Mouse (Mus musculus): ENCODE measurements around the gene Rpsa. TPM values are rescaled to one million over a fixed set of nuclear protein-coding genes. Genes with fewer than 3 reads are reported as not detected.
"Not testable (repeated sequence)": the region's sequence is repeated elsewhere in the genome, so short reads cannot be mapped to it uniquely, and the experiment has no call there.

Gene Rpsa
- total RNA-seq, 2 experiments from 2014 or later: 395 to 503 TPM

GRCm38 (mm10) chr9:120093701-120094100, 33.8 kb upstream of the Rpsa start:
- no peak for DNase-seq
- TF ChIP-seq CTCF (IDR thresholded peaks at IDR 0.05): no peak
- intact Hi-C loops (cut with DNase I): no loop called here

GRCm38 (mm10) chr9:120095886-120096285, 31.6 kb upstream of the Rpsa start:
- TF ChIP-seq CTCF (IDR thresholded peaks at IDR 0.05): no peak
- H3K27ac ChIP-seq: no peak overlapping the region
- DNase-seq: no peak
- H3K4me3 ChIP-seq: no peak overlapping the region
- intact Hi-C loops (cut with DNase I): no loop called here

More at GRCm38 (mm10) chr9:120093701-120094100, 33.8 kb upstream of the Rpsa start:
- H3K27ac ChIP-seq: no peak overlapping the region
- H3K4me3 ChIP-seq: no peak overlapping the region

GRCm38 (mm10) chr9:120098682-120099081, 28.8 kb upstream of the Rpsa start:
- H3K27ac ChIP-seq: no peak overlapping the region
- H3K4me3 ChIP-seq: no peak overlapping the region
- DNase-seq: peak; percentile 65
- TF ChIP-seq CTCF (IDR thresholded peaks at IDR 0.05): peak; percentile 87
- intact Hi-C loops (cut with DNase I): loop anchor here (1.0 kb wide), 1 partner anchor 71 kb away; no protein-coding TSS in a partner anchor

GRCm38 (mm10) chr9:120099304-120099703, 28.2 kb upstream of the Rpsa start:
- intact Hi-C loops (cut with DNase I): no loop called here
- H3K27ac ChIP-seq: no peak overlapping the region
- no peak overlapping the region for H3K4me3 ChIP-seq
- no peak for TF ChIP-seq CTCF (IDR thresholded peaks at IDR 0.05)
- DNase-seq: no peak

GRCm38 (mm10) chr9:120101165-120101564, 26.3 kb upstream of the Rpsa start:
- no peak for TF ChIP-seq CTCF (IDR thresholded peaks at IDR 0.05)
- H3K27ac ChIP-seq: no peak overlapping the region
- intact Hi-C loops (cut with DNase I): no loop called here
- DNase-seq: no peak
- no peak overlapping the region for H3K4me3 ChIP-seq

GRCm38 (mm10) chr9:120108953-120109352, 18.5 kb upstream of the Rpsa start:
- H3K27ac ChIP-seq; H3K4me3 ChIP-seq; DNase-seq; intact Hi-C loops (cut with DNase I): not testable (repeated sequence)

- peak within 1 kb of the TSS; percentile 77 for H3K4me3 ChIP-seq
- peak; percentile 98 for DNase-seq
- peak within 1 kb of the TSS; percentile 99 for H3K27ac ChIP-seq
- TF ChIP-seq CTCF (IDR thresholded peaks at IDR 0.05): peak; percentile 86
- intact Hi-C loops (cut with DNase I): loop anchor here (1.0 kb wide), 1 partner anchor 17 kb away; the partner anchor contains the start of gene Rpsa
Observed at GRCm38 (mm10) chr9:120110211-120111018, 17.1 kb upstream of the Rpsa start, which contains the start of gene Slc25a38. Gene Slc25a38 (plus strand): TSS chr9:120110374.

- Histone ChIP-seq H3K4me3 (peak overlapping the region; percentile 77), H3K27ac (peak overlapping the region; percentile 99)
- intact Hi-C loops (cut with DNase I): no loop called here
- no peak for DNase-seq
- no peak for TF ChIP-seq CTCF (IDR thresholded peaks at IDR 0.05)
Observed at GRCm38 (mm10) chr9:120111156-120111945, 16.1 kb upstream of the Rpsa start.

- H3K27ac ChIP-seq: no peak overlapping the region
- intact Hi-C loops (cut with DNase I): no loop called here
- H3K4me3 ChIP-seq: no peak overlapping the region
- no peak for DNase-seq
- TF ChIP-seq CTCF (IDR thresholded peaks at IDR 0.05): no peak
Observed at GRCm38 (mm10) chr9:120112472-120112871, 15.0 kb upstream of the Rpsa start.

GRCm38 (mm10) chr9:120113456-120113855, 14.0 kb upstream of the Rpsa start:
- DNase-seq: no peak
- H3K4me3 ChIP-seq: no peak overlapping the region
- TF ChIP-seq CTCF (IDR thresholded peaks at IDR 0.05): no peak
- intact Hi-C loops (cut with DNase I): no loop called here
- H3K27ac ChIP-seq: no peak overlapping the region

GRCm38 (mm10) chr9:120114051-120114788, 13.3 kb upstream of the Rpsa start:
- no peak overlapping the region for H3K27ac ChIP-seq
- H3K4me3 ChIP-seq: no peak overlapping the region
- intact Hi-C loops (cut with DNase I): no loop called here
- TF ChIP-seq CTCF (IDR thresholded peaks at IDR 0.05): no peak
- no peak for DNase-seq

- Histone ChIP-seq H3K4me3 (no peak overlapping the region), H3K27ac (no peak overlapping the region)
- no peak for TF ChIP-seq CTCF (IDR thresholded peaks at IDR 0.05)
- intact Hi-C loops (cut with DNase I): no loop called here
- no peak for DNase-seq
Observed at GRCm38 (mm10) chr9:120114789-120115151, 12.7 kb upstream of the Rpsa start.

All from gastrocnemius, adult 2 months (tissue).